Mouse (Mus musculus): ENCODE data around the gene Htr1b. TPM values are rescaled to one million over a fixed set of nuclear protein-coding genes. Genes with fewer than 3 reads are reported as not detected.

Htr1b gene
- polyA plus RNA-seq, 1 experiment from 2014 or later, result 0.17 TPM

DNA sequence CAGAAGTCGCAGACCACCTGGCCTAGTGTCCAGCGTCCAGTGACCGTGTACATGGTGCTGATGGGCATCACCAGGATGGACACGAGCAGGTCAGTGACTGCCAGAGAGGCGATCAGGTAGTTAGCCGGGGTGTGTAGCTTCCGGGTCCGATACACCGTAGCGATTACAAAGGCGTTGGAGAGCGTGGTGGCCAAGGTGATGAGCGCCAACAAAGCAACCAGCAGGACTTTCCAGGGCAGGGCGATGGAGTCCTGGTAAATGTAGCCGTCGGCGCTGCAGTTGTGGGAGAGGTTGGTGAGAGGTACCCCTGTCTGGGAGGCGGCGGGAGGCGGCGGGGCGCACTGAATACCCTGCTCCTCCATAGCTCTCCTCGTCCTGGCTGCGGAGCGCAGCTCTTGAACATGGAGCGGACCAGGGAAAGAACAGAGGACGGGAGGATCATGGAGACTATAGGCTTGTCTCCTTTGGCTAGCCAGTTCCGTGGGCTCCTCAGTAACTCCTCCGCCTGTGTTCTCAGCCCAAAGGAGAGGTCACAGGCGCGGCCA, 1.4 kb downstream of the Htr1b start:
- ATAC-seq (replicated peaks; ENCODE audit: low FRiP score, low read depth) (peak; percentile 25; the same call in 1 of the 2 replicates), DNase-seq (ENCODE audit: low spot score) (no peak)
- peak overlapping the region; percentile 98 for H3K4me2 ChIP-seq (ENCODE audit: low read length)
- H3K27me3 ChIP-seq (ENCODE audit: insufficient read depth, low read length), result peaks cover 40% of the 10 kb centered on the region
- no peak overlapping the region for H3K27ac ChIP-seq
- WGBS, result 1% methylated on average over 31 of the region's 31 CpGs
- no peaks in the 10 kb centered on the region for H3K36me3 ChIP-seq (ENCODE audit: insufficient read depth, low read length)
- no peak for TF ChIP-seq CTCF (IDR thresholded peaks at IDR 0.05; ENCODE audit: low read depth)
- no peaks in the 10 kb centered on the region for H3K9me3 ChIP-seq (replicated peaks; ENCODE audit: low read length)
- H3K9ac ChIP-seq (ENCODE audit: low read depth, low read length), result no peak overlapping the region
- H3K4me1 ChIP-seq (replicated peaks; ENCODE audit: insufficient read depth, low read length), result 0 out of 2 replicates have a peak, but pooled peaks cover 8% of the 10 kb centered on the region
- H3K4me3 ChIP-seq (replicated peaks; ENCODE audit: low read depth, low read length), result peak overlapping the region; percentile 55

DNA sequence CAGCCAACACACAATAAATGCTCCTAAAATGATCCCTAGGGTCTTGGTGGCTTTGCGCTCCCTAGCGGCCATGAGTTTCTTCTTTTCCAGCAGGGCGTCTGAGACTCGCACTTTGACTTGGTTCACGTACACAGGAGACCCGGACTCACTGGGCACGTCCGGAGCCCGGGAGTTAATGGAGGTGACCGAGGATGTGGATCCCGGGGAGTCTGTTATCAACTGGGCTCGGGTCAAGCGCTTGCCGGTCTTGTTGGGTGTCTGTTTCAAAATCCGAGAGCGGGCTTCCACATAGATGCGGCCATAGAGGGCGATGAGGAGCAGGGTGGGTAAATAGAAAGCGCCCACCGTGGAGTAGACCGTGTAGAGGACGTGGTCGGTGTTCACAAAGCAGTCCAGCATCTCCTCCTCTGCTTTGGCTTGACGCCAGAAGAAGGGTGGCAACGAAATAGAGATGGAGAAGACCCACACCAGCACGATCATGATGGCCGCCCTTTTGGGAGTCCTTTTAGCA, 2.0 kb downstream of the Htr1b start:
- no peaks in the 10 kb centered on the region for H3K9me3 ChIP-seq (replicated peaks; ENCODE audit: low read length)
- H3K4me3 ChIP-seq (replicated peaks; ENCODE audit: low read depth, low read length), result peak overlapping the region; percentile 55
- H3K9ac ChIP-seq (ENCODE audit: low read depth, low read length), result no peak overlapping the region
- no peaks in the 10 kb centered on the region for H3K36me3 ChIP-seq (ENCODE audit: insufficient read depth, low read length)
- WGBS, result 3% methylated on average over 27 of the region's 27 CpGs
- ATAC-seq (replicated peaks; ENCODE audit: low FRiP score, low read depth) (no peak), DNase-seq (ENCODE audit: low spot score) (peak; percentile 24)
- 0 out of 2 replicates have a peak, but pooled peaks cover 8% of the 10 kb centered on the region for H3K4me1 ChIP-seq (replicated peaks; ENCODE audit: insufficient read depth, low read length)
- peaks cover 40% of the 10 kb centered on the region for H3K27me3 ChIP-seq (ENCODE audit: insufficient read depth, low read length)
- H3K4me2 ChIP-seq (ENCODE audit: low read length), result peak overlapping the region; percentile 98
- peak; percentile 53 for TF ChIP-seq CTCF (IDR thresholded peaks at IDR 0.05; ENCODE audit: low read depth)
- H3K27ac ChIP-seq, result no peak overlapping the region

DNA sequence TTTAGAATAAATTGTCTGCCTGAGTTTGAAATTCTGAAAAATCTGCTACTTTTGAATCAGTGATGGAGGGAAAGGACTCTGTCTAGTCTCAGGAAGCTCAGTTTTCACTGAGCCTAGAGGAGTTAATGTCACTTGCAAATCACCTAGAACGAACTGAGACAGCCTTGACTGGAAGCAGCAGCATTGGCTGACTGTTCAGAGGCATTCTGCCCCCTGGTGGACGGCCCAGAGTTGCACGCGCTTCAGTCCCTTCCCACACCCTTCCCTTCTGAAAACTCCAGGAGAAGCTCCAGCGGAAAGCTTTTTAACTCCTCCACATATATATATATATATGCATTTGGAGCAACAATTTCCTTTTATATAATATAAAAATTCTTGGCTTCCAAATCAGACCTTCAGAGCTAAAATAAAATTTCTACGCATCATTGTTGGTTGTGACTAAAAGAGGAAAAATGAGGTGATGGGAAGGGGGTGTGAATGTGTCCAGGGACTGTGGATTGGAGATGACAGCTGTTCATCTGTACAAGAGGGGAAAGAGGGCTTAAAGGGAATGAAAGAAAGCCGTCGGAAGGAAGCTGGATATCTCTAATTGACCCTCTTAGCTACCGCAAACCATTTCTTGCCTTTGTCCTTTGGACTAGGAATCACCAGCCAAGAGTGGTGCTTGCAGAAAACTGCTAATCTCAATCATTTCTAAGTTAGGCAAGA, 6.6 kb downstream of the Htr1b start:
- ATAC-seq (replicated peaks; ENCODE audit: low FRiP score, low read depth), result peak; percentile 66; the same call in 1 of the 2 replicates
- H3K27me3 ChIP-seq (ENCODE audit: insufficient read depth, low read length), result peaks cover 10% of the 10 kb centered on the region
- DNase-seq (ENCODE audit: low spot score), result peak; percentile 89

DNA sequence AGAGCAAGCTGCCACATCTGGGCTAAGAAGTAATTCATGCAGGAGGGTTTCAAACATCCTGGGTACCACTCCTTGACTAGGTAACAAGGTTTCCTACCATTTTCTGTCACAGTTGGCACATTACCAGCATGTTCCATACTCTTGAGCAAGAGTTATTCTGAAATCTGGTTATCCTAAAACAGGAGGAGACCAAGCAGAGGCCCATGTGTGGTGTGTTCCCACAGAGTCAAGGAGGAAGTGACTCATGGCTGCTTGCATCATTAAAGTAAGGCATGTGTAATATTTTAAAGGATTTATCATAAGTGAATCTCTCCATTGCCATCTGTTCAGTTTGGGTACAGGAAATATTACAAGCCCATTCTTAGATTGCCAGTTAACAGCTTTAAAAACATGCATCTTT, 7.7 kb downstream of the Htr1b start:
- DNase-seq (ENCODE audit: low spot score) (no peak), ATAC-seq (replicated peaks; ENCODE audit: low FRiP score, low read depth) (no peak)
- H3K4me1 ChIP-seq (replicated peaks; ENCODE audit: insufficient read depth, low read length), result no peaks in the 10 kb centered on the region
- H3K4me3 ChIP-seq (replicated peaks; ENCODE audit: low read depth, low read length), result no peak overlapping the region
- H3K36me3 ChIP-seq (ENCODE audit: insufficient read depth, low read length), result no peaks in the 10 kb centered on the region
- no peak for TF ChIP-seq CTCF (IDR thresholded peaks at IDR 0.05; ENCODE audit: low read depth)
- no peak overlapping the region for H3K4me2 ChIP-seq (ENCODE audit: low read length)
- H3K27me3 ChIP-seq (ENCODE audit: insufficient read depth, low read length), result no peaks in the 10 kb centered on the region
- H3K27ac ChIP-seq, result no peak overlapping the region
- H3K9me3 ChIP-seq (replicated peaks; ENCODE audit: low read length), result no peaks in the 10 kb centered on the region
- no peak overlapping the region for H3K9ac ChIP-seq (ENCODE audit: low read depth, low read length)

More for the DNA sequence above, 6.6 kb downstream of the Htr1b start:
- 34% methylated on average over 9 of the region's 9 CpGs for WGBS
- Histone ChIP-seq H3K4me1 (replicated peaks; ENCODE audit: insufficient read depth, low read length) (no peaks in the 10 kb centered on the region), H3K4me3 (replicated peaks; ENCODE audit: low read depth, low read length) (no peak overlapping the region), H3K4me2 (ENCODE audit: low read length) (no peak overlapping the region), H3K9ac (ENCODE audit: low read depth, low read length) (no peak overlapping the region), H3K9me3 (replicated peaks; ENCODE audit: low read length) (no peaks in the 10 kb centered on the region), H3K27ac (no peak overlapping the region), H3K36me3 (ENCODE audit: insufficient read depth, low read length) (no peaks in the 10 kb centered on the region)
- TF ChIP-seq CTCF (IDR thresholded peaks at IDR 0.05; ENCODE audit: low read depth), result peak; percentile 87

DNA sequence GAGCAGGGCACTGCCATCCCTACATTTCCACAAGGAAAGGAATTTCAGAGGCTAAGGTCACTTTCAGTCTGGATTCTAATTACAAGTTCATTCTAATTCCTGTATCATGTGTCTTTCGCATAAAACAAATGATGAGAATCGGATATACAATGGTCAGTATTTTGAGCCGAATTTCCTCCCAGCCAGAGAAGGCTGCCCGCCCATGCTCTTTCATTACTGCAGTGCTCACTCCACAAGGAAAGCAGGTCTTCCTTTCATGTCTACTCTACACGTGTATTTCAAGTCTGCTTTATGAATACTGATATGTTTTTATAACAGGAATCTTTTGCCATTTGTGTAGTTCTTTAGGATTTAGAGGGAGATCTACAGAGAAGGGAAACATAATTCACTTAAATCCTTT, 10.8 kb downstream of the Htr1b start:
- H3K4me2 ChIP-seq (ENCODE audit: low read length), result no peak overlapping the region
- H3K36me3 ChIP-seq (ENCODE audit: insufficient read depth, low read length), result no peaks in the 10 kb centered on the region
- H3K9me3 ChIP-seq (replicated peaks; ENCODE audit: low read length), result no peaks in the 10 kb centered on the region
- 47% methylated on average over 5 of the region's 5 CpGs for WGBS
- no peak overlapping the region for H3K4me3 ChIP-seq (replicated peaks; ENCODE audit: low read depth, low read length)
- no peak for TF ChIP-seq CTCF (IDR thresholded peaks at IDR 0.05; ENCODE audit: low read depth)
- DNase-seq (ENCODE audit: low spot score) (peak; percentile 29), ATAC-seq (replicated peaks; ENCODE audit: low FRiP score, low read depth) (no peak)
- H3K27me3 ChIP-seq (ENCODE audit: insufficient read depth, low read length), result no peaks in the 10 kb centered on the region
- H3K4me1 ChIP-seq (replicated peaks; ENCODE audit: insufficient read depth, low read length), result no peaks in the 10 kb centered on the region
- no peak overlapping the region for H3K9ac ChIP-seq (ENCODE audit: low read depth, low read length)
- no peak overlapping the region for H3K27ac ChIP-seq

DNA sequence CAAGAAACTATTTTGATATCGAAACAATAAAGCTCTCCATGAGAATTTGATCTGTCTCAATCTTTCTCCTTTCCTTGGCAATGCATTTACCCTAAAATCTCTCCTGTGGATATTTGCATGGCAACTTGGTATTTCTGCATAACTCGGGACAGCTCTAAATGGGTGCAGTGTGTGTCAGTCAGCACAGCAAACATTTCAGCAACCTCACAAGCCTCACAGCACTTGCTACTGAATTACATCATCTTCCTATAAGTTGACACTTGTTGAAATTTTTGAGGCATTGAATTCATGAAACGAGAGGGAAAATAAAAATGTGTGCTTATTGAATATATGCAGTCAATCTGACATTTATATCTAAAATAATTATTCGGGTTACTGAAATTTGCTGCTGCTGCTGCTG, 22.6 kb downstream of the Htr1b start:
- WGBS, result 80% methylated on average over 4 of the region's 4 CpGs
- no peak for DNase-seq (ENCODE audit: low spot score)

More for the DNA sequence above, 22.6 kb downstream of the Htr1b start:
- H3K27me3 ChIP-seq (ENCODE audit: insufficient read depth, low read length), result no peaks in the 10 kb centered on the region
- H3K9me3 ChIP-seq (replicated peaks; ENCODE audit: low read length), result no peaks in the 10 kb centered on the region
- no peaks in the 10 kb centered on the region for H3K36me3 ChIP-seq (ENCODE audit: insufficient read depth, low read length)
- H3K4me3 ChIP-seq (replicated peaks; ENCODE audit: low read depth, low read length), result no peak overlapping the region
- no peak for TF ChIP-seq CTCF (IDR thresholded peaks at IDR 0.05; ENCODE audit: low read depth)
- ATAC-seq (replicated peaks; ENCODE audit: low FRiP score, low read depth), result no peak
- no peak overlapping the region for H3K27ac ChIP-seq
- no peaks in the 10 kb centered on the region for H3K4me1 ChIP-seq (replicated peaks; ENCODE audit: insufficient read depth, low read length)
- H3K4me2 ChIP-seq (ENCODE audit: low read length), result no peak overlapping the region
- H3K9ac ChIP-seq (ENCODE audit: low read depth, low read length), result no peak overlapping the region

Other genes starting within 250 kb of the Htr1b start
- gene Mei4, start 229.8 kb upstream of the Htr1b start, polyA plus RNA-seq (2015; fragmentation: Nextera tagmentation; extraction: Ambion mirVana), result 0.55 and 0.72 TPM in 2 replicates

Data from kidney, postnatal 0 days (tissue).